Mouse (Mus musculus) midbrain, postnatal 0 days (tissue): ENCODE measurements around the gene Mcm5. TPM values are rescaled to one million over a fixed set of nuclear protein-coding genes. Genes with fewer than 3 reads are reported as not detected.

Experiments used
- ATAC-seq: fragments of 200-750 bp; cut with Nextera tagmentation; 2 replicates; pipeline ENCODE4 v1.8.0; 2017; ENCODE audit warnings: moderate number of reproducible peaks, mild to moderate bottlenecking, moderate TSS enrichment, moderate library complexity; ENCODE audit not compliant: low FRiP score
- DNase-seq: peaks from one replicate; pipeline ENCODE4 v3.0.0-alpha.2; 2015; ENCODE audit warnings: low spot score
- H3K27ac ChIP-seq: fragments of 300-500 bp; sonication (generic); 2 replicates; pipeline ENCODE4 v1.5.1; 2014; ENCODE audit warnings: low read depth, mild to moderate bottlenecking, low read length, mixed read lengths
- H3K27me3 ChIP-seq: fragments of 300-500 bp; sonication (generic); 2 replicates; pipeline ENCODE4 v1.6.1; 2014; ENCODE audit warnings: low read length, control low read depth, mixed read lengths; ENCODE audit not compliant: insufficient read depth
- H3K36me3 ChIP-seq: fragments of 300-500 bp; sonication (generic); 2 replicates; pipeline ENCODE4 v1.6.1; 2014; ENCODE audit warnings: low read length, control low read depth, mixed read lengths; ENCODE audit not compliant: insufficient read depth
- H3K4me1 ChIP-seq: fragments of 300-500 bp; sonication (generic); 2 replicates; pipeline ENCODE4 v1.6.1; 2014; ENCODE audit warnings: mild to moderate bottlenecking, control low read depth, antibody characterized with exemption, low read length, mixed read lengths; ENCODE audit not compliant: insufficient read depth
- H3K4me2 ChIP-seq: fragments of 300-500 bp; sonication (generic); 2 replicates; pipeline ENCODE4 v1.6.1; 2014; ENCODE audit warnings: low read depth, mild to moderate bottlenecking, low read length, mixed read lengths; ENCODE audit not compliant: poor library complexity, severe bottlenecking
- H3K4me3 ChIP-seq: fragments of 300-500 bp; sonication (generic); 2 replicates; pipeline ENCODE4 v1.5.1; 2014; ENCODE audit warnings: low read depth, mild to moderate bottlenecking, low read length, moderate library complexity
- H3K9ac ChIP-seq: fragments of 300-500 bp; sonication (generic); replicated peaks from 2 replicates; pipeline ENCODE4 v1.6.1; 2014; ENCODE audit warnings: mild to moderate bottlenecking, low read length, moderate library complexity, mixed read lengths; ENCODE audit not compliant: poor library complexity, severe bottlenecking
- H3K9me3 ChIP-seq: fragments of 300-500 bp; sonication (generic); 2 replicates; pipeline ENCODE4 v1.6.1; 2016; ENCODE audit warnings: low read length, control low read depth
- CTCF ChIP-seq: IDR thresholded peaks from 2 replicates; pipeline ENCODE4 v1.5.1; 2016; ENCODE audit warnings: antibody characterized with exemption, mild to moderate bottlenecking
- WGBS: fragments of 180-500 bp; shearing (Covaris S2); extraction: QIAGEN DNeasy Blood & Tissue Kit; methylation state at CpG from one replicate; pipeline ENCODE4 v1.1.7; 2014; 5-methylcytosine and 5-hydroxymethylcytosine counted together
- polyA plus RNA-seq: library from polyadenylated mRNA; unstranded; fragments of >200 nt; fragmentation: Nextera tagmentation; extraction: Ambion mirVana; gene quantifications from 2 replicates; pipeline ENCODE4 v1.2.1, GENCODE M21; 2015
- total RNA-seq: library from RNA; depleted of rRNA; stranded (reverse); fragments of >200 nt; gene quantifications from 2 replicates; pipeline ENCODE4 v1.2.3, GENCODE M21; 2014

Gene Mcm5
- total and polyA plus RNA-seq, 2 experiments from 2014 or later: 13.7 to 18.3 TPM

DNA sequence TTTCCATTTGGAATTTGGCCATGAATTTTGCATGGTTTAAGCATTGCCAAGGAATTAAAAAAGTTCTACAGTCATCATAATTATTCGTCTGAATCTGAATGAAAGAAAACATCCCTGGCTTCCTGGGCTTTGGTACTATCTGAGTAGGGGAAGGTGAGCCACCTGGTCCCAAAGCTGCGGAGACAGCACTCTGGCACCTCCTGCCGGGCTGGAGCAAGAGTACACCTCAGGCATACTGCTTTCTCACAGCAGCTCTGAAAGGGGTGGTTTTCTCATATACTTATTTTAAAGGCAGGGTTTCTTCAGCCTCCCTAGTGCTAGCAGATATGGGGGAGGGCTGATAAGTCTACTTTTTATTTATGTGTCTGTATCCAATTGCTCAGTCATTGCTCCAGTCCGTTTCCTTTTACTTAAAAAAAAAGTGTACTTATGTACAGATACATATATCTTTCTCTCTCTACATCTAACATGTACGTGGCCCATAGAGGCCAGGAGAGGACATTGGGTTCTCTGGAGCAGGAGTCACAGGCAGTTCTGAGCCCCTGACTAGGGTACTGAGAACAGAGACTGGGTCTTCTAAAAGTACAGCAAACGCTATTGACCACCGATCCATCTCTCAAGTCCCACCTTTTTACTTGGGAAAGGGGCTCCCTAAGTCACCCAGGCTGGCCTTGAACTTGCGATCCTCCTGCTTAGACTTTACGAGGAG, 688 bp upstream of the Mcm5 start:
- Histone ChIP-seq H3K27me3 (no peaks in the 10 kb centered on the region), H3K9ac (peak overlapping the region; percentile 64), H3K36me3 (peaks cover 5% of the 10 kb centered on the region; the same call in 1 of the 2 replicates), H3K4me2 (peak overlapping the region; percentile 73), H3K4me1 (peaks cover 6% of the 10 kb centered on the region; the same call in 1 of the 2 replicates), H3K9me3 (no peaks in the 10 kb centered on the region), H3K4me3 (peak overlapping the region; percentile 74), H3K27ac (peak overlapping the region; percentile 74)
- peak; percentile 83 for DNase-seq
- ATAC-seq: peak; percentile 84
- peak; percentile 84 for TF ChIP-seq CTCF
- 1% methylated on average over 9 of the region's 9 CpGs for WGBS

DNA sequence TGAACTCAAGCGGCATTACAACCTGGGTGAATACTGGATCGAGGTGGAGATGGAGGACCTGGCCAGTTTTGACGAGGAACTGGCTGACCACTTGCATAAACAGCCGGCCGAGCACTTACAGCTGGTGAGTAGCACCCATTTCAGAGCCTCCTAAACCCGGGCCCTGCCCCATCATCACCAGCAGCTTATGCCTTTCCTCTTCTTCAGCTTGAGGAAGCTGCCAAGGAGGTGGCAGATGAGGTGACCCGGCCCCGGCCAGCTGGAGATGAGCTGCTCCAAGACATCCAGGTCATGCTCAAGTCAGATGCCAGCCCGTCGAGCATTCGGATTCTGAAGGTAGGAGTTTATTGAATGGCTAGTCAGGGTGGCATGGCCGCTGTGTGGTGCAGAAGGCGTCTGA, 724 bp downstream of the Mcm5 start:
- H3K4me2 ChIP-seq: peak overlapping the region; percentile 92
- ATAC-seq: no peak
- H3K27me3 ChIP-seq: no peaks in the 10 kb centered on the region
- H3K36me3 ChIP-seq: peaks cover 10% of the 10 kb centered on the region
- H3K4me1 ChIP-seq: peaks cover 6% of the 10 kb centered on the region; the same call in 1 of the 2 replicates
- peak overlapping the region; percentile 74 for H3K4me3 ChIP-seq
- 18% methylated on average over 13 of the region's 13 CpGs for WGBS
- TF ChIP-seq CTCF: no peak
- H3K9ac ChIP-seq: peak overlapping the region; percentile 50
- no peaks in the 10 kb centered on the region for H3K9me3 ChIP-seq
- H3K27ac ChIP-seq: no peak overlapping the region
- DNase-seq: no peak

DNA sequence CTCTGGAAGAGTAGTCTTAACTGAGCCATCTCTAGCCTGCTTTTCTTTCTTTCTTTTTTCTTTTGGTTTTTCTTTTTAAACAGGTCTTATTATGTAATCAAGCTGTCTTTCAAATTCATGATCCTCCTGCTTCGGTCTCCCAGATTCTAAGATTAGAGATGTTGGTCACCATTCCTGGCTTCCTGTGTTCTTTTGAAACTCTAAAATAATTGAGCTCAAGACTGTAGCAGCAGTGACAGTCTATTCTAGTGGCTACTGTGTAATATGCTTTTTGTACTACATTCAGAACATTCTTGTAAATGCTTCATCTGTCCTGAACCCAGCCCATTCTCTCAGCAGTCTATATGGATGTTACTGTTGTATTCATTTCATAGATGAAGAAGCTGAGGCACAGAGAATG, 9.1 kb downstream of the Mcm5 start:
- no peak overlapping the region for H3K4me2 ChIP-seq
- no peak overlapping the region for H3K4me3 ChIP-seq
- no peak overlapping the region for H3K9ac ChIP-seq
- WGBS: 98% methylated on average over 1 of the region's 1 CpGs
- no peaks in the 10 kb centered on the region for H3K27me3 ChIP-seq
- peaks cover 22% of the 10 kb centered on the region for H3K36me3 ChIP-seq
- no peak for TF ChIP-seq CTCF
- H3K4me1 ChIP-seq: no peaks in the 10 kb centered on the region
- H3K27ac ChIP-seq: no peak overlapping the region
- ATAC-seq (no peak), DNase-seq (no peak)
- no peaks in the 10 kb centered on the region for H3K9me3 ChIP-seq

DNA sequence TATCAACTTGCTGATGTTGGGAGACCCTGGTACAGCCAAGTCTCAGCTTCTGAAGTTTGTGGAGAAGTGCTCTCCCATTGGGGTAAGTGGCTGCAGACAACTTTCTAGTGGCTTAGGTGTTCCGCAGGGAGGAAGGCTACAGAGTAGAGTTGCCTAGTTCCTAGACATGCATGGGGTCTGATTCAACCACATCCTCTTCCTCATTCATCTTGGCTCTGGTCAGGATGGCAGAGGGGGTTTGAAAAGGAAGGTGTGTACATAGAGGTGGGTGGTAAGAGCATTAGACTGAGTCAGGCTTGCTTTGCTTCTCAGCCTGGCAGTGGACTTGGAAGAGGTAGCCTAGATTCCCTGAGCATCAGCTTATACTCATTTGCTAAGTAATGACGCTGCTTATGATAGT, 9.9 kb downstream of the Mcm5 start:
- H3K9ac ChIP-seq: no peak overlapping the region
- TF ChIP-seq CTCF: no peak
- no peak overlapping the region for H3K4me2 ChIP-seq
- H3K27me3 ChIP-seq: no peaks in the 10 kb centered on the region
- 94% methylated on average over 2 of the region's 2 CpGs for WGBS
- no peak overlapping the region for H3K4me3 ChIP-seq
- peaks cover 17% of the 10 kb centered on the region for H3K36me3 ChIP-seq
- DNase-seq (no peak), ATAC-seq (no peak)
- H3K4me1 ChIP-seq: no peaks in the 10 kb centered on the region
- no peaks in the 10 kb centered on the region for H3K9me3 ChIP-seq
- no peak overlapping the region for H3K27ac ChIP-seq

DNA sequence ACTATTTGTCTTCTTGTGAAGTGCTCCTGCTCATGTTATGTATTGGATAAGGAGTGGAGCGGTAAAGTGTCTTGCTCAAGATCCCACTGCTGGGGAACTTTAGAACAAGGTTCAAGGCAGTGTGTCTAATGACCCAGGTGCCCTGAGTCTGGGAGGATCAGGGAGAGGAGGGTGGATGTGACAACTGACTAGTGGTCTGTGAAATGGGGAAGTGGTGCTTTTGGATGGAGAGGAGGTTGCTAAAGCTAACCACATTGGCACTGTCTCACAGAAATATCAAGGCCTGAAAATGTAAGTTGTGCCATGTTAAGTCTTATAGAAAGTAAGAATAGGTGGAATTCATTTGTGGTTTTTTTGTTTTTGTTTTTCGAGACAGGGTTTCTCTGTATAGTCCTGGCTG, 10.4 kb downstream of the Mcm5 start:
- Histone ChIP-seq H3K27ac (no peak overlapping the region), H3K4me1 (no peaks in the 10 kb centered on the region), H3K4me3 (no peak overlapping the region), H3K36me3 (peaks cover 17% of the 10 kb centered on the region; the same call in 1 of the 2 replicates), H3K9ac (no peak overlapping the region), H3K27me3 (no peaks in the 10 kb centered on the region), H3K4me2 (no peak overlapping the region), H3K9me3 (no peaks in the 10 kb centered on the region)
- ATAC-seq (no peak), DNase-seq (no peak)
- 97% methylated on average over 2 of the region's 2 CpGs for WGBS
- TF ChIP-seq CTCF: no peak

DNA sequence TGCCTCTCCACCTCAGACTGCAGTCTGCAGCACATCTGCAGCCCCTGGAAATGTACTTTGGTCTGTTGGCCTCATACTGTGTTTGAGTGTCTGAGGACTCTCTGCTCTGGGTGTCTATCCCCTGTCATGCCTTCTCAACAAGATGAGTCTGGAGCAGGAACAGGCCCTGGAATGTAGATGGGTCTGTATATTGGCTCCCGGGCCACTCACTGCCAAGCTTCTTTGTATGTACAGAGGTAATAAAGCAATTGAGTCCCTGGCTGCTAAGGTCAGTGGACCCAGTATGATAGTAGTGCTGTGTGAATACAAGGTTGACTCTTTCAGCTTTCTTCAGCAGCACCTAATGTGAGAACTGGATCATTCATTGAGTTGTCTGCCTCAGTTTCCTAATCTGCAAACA, 18.0 kb downstream of the Mcm5 start:
- H3K4me3 ChIP-seq: no peak overlapping the region
- H3K27me3 ChIP-seq: no peaks in the 10 kb centered on the region
- DNase-seq (no peak), ATAC-seq (no peak)
- H3K4me2 ChIP-seq: no peak overlapping the region
- H3K9ac ChIP-seq: no peak overlapping the region
- no peak for TF ChIP-seq CTCF
- no peak overlapping the region for H3K27ac ChIP-seq
- H3K9me3 ChIP-seq: no peaks in the 10 kb centered on the region
- no peaks in the 10 kb centered on the region for H3K4me1 ChIP-seq
- WGBS: 97% methylated on average over 1 of the region's 1 CpGs
- H3K36me3 ChIP-seq: peaks cover 13% of the 10 kb centered on the region; the same call in 1 of the 2 replicates
